Mouse (Mus musculus): ENCODE results near the gene L3mbtl3.

The L3mbtl3 gene

DNA sequence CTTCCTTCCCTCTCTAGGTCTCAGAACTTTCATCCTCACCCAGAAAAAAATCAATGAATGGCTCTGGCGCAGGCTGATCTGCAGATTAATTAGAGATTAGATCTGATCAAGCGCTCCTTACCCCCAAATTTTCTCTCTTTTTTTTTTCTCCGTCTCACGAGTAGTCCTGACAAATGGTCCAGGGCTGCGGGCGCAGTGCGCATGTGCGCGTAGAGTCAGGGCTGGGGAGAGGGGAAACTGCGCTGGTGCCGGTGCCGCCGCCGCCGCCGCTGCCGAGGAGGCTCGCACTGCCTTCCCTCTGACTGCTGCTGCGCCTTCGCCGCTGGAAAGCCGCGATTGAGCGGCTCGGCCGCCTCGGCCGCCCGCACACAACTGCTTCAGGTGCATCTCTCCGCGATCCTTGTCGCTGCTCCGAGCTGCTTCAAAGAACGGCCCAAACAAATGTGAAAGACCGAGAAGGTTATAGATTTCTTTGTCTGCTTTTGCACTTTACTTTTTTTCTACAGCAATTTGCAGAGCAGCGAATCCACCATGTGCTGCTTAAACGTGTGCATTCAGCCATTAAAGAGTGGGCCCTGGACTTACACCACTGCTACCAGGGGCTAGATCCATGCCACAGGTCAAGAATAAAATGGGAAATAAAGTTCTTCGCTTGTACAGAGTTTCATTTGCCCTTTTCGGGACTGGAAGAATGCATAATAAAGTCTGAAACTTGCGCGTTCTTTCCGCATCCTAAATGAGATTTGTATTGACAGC, at the start of gene L3mbtl3:
TSS of gene L3mbtl3 (minus strand) at position 182 of the 756 bp plus-strand sequence.
- DNase-seq, result peak; percentile 81 to 83

DNA sequence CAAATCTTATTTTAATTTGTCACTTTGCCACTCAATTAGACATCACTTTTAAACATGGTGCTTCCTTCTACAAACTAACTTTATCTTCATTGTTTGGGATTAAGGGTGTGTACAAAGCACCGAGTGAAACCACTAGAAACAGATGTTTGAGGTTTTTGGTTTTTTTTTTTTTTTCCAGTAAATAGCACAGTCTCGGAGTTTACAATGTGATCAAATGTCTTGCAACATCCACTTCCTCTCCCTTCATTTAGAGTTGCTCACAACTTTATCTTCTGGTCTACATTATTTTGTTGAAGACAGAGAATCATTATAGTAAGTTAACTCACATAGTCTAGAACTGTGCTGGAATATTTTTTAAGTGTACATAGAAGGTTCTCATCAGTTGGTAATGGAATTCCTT, 45.4 kb upstream of the L3mbtl3 start:
- DNase-seq, result no peak

DNA sequence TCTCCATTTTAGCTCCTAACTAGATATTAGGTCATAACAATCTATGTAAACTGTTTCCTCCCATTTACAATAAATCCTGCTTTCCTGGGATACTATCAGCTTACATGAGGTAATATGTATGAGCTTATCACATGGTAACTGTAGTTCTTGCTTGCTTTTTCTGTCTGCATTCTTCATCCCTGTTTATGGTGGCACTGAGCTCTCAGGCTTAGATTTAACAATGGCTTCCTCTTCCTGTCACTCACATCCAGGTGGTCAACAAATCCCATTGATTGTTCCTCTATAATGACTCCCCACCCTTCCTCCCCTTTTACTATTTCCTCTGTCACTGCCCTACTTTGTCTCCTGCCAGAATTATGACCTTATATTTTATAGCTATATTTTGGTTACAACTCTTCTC, 12.9 kb upstream of the L3mbtl3 start:
- DNase-seq, result no peak

DNA sequence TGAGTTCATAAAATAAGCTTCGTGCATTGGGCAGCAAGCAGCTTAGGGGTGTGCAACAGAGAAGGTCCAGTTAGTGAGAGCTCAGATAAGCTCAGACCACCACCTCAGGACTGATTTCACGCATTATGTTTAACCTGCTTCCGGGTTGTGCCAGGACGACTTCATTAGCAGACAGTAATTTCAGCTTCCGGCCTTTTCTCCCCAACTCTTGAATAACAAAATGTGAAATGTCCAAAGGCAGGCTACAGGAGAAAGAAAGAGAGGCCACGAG, 1.5 kb upstream of the L3mbtl3 start:
- no peak for DNase-seq

DNA sequence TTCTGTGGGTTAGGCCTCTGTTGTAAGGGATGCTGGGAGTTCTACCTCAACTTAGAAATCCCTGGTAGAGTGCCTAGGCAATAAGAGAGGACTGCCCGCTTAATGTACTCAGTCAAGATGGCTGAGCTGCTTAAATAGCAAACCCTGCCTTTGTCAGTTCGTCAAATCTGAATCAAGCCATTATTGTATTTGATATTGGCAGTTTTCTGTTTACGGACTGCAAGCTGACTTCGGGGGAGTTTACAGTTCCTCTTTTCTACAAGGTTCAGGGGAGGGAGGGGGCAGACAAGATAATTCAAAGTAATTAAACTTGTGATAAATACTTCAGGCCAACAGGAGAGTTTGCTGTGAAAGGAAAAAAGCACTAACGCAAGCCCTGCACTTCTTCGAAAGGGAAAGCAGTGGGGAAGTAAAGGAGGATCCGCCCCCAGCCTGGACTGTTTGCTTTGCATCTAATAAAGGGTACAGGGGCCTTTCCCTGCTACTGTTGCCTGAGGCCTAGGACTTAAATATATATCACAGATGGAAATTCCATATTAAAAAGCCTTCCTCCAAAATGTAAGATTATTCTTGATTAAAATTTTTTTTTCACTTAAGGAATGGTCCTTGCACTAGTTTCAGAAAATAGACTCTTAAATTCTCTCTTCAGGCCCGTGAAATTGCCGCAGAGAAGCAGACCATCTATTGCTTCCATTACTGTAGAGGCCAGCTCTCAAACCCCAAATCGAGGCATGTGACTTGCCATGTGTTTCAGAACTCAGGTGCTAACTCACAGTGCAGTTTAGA, 968 bp upstream of the L3mbtl3 start:
- DNase-seq, result no peak

DNA sequence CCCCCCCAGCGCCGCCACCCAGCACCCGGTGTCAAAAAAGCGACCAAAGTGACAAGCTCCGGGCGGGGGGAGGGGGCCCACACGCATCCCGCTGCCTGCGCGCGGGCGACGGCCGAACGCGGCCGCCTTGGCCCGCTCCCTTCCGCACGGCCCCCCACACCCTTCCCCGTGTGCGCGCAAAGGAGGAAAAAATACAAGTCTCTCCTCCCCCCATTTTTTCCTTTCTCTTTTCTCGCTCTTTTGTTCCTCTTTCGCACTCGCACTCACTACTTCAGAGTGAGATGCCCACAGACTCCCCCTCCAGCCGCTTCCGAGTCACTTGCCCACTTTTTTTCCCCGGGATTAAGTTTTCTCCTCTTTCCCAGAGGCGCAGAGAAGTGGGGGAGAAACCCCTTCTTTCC, 420 bp downstream of the L3mbtl3 start:
- DNase-seq, result peak in 1 of 2 experiments; percentile 11

DNA sequence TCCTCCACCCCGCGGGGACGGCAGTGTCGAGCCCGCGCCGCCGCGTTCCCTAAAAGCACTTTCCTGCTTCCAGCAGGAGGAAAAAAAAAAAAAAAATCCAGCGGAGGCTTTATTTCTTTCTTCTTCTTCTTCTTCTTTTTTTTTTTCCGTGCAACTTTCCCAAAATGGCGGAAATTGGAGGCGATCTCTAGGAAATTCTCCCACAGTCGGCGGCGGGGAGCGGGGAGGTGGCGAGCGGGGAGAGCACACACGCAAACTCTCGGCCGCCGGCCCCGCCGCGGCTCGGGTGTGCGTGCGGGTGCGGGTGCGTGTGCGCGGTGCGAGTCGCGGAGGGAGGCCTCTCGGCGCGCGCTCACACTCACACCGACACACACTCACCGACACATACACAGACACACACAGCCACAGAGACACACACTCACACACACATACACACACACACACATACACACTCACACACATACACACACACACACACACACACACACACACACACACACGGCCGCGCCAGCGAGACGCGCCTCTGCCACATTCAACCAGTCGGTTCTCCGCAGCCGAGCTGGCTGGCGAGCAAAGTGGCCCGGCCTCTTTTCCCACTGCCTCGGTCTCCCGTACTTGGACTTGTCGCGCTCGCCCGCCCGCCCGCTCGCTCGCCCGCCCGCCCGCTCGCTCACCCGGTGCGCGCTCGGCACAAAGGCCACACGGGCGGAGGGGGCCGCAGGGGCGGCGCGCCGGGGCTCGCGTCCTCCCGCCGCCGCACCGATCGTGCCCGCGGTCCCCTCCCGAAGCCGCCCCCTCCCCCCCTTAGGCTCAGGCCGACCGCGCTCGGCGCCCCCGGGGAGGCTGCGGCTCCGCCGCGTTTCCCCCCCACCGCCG, 1.1 kb downstream of the L3mbtl3 start:
- DNase-seq, result peak; percentile 24 to 41

DNA sequence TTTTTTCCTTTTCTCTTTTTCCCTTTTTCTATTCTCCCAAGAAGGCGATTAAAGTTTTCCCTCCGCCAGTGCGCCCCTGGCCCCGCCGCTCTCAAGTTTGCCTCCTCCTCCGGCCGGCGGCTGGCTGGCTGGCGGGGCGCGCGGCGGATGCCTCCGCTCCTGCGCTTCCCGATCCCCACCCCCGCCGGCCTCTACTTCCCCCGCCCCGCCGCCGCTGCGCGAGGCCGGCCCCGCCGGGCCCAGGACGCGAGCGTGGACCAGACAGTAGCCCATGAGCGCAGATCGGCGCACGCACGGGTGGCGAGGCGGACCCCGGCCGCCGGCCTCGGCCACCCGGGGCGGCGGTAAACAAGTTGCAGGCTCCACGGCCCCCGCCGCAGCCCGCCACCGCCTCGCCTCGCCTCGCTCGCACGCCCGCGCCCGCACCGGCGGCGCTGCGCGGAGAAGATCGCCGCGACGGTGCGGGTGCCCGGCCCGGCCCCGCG, 1.8 kb downstream of the L3mbtl3 start:
- peak; percentile 17 to 51 for DNase-seq

DNA sequence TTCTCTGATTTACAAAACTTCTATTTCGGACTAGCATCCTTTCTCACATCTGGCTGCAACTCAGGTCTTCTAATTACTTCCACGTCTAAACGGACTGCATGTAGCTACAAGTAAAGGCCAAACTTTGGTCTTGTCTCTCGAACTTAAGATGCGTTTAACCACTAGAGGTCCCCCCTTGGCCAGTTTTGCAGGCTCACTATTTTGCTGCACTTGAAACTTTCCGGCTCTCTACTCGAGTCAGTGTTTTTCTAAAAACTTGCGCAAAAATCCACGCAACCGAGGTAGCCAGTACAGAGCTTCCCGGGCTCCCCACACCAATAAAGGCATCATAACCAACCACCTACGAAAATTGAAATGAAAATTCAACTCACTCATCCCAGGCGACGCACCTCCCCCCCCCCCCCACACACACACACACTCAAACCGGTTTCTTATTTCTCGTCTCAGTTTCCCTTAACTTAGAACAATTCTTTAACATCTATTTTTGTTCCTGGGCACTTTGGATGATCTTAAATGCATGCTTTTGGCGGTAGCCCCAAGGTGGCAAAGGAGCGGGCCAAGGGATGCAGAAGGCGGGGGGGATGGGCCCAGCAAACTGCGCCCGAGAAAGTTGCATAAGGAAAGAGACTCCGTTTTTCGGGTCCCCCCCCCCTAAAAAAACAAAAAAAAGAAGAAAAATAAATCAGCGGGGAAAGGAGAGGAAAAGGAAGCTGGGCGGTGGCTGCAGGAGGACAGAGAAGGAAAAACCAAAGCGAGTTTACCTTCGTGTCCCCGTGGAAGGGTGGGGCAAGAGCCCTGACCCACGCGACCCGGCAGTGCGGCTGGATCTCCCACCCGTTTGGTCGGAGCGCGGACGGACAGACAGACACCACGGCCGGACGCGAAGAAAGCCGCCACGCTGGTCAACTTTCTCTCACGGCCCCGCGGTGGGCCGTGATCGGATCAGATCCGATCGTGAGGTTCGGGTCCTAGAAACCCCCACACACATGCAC, 2.5 kb downstream of the L3mbtl3 start:
- DNase-seq, result peak; percentile 85 to 90

DNA sequence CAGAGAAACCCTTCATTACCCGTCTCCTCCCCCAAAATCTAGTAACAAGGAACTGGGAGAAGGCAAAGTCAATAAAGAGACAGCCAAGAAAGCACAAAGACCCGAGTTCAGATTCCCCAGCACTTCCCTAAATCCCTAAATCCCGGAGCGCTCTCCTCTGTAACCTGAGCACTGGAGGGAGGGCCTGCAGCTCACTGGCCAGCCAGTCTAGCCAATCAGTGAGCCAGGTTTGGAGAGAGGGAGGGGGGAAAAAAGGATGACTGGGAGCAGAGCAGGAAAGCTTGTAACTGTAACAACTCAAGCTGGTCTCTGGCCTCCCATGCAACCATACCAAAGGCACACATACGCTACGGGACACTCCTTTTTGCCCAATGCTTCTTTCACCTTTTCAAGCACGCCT, 4.4 kb downstream of the L3mbtl3 start:
- DNase-seq, result peak in 1 of 2 experiments; percentile 7

DNA sequence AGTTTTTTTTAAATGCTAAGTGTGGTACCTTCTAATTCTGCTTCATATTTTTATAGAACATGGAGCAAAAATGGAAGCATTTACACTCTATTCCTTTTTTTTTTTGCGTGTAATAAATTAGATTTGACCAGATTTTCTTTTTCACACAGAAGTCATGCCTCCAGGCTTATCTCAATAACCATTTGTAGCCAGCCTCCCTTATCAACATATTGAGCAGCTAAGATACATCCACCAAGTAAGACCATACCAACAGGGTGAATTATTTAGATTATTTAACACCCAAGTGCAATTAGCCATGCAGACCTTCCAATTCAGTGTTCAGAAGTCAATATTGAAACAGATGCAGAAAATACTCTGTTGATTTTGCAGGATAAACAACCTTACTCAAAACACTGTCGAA, 10.8 kb downstream of the L3mbtl3 start:
- no peak for DNase-seq

DNA sequence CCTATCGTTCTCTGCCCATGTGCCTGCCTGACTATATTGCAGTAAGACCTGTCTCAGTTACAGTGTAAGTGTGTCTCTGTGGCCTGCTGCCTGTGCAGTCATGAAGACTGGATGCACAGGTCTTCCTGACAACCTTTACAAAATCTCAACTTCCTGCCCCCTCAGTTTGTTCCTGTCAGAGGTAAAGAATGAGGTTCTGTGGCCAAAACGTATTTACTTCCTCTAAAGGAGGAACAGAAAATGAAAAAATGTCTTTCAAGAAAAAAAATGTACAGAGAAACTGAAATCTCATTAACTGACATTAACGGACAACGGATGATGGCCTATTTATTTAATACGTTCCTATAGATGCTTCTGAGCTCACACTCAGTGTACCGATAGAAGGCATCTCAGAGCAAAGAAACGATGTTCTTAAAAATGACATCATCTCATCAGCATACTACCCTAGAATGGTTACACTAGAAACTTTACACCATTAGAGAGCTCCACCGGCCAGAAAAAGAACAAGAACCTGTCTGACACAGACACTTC, 11.4 kb downstream of the L3mbtl3 start:
- DNase-seq, result no peak

DNA sequence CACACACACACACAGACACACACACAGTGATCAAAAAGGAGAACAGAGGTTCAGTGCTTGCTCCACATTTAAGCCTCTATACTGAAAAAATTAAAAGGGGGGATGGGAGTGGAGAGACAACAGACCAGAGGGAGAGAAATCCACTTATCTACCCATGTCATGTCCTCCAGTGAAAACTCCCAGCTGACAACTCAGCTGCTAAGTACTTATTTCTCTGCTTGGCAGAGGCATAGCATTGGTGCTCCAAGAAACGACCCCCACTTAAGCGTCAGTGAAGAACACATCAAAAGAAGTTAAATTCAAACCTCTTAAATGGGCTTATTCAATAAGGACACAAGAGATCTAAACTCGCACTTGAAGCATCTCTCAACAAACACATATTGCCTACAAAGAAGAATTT, 12.2 kb downstream of the L3mbtl3 start:
- no peak for DNase-seq

DNA sequence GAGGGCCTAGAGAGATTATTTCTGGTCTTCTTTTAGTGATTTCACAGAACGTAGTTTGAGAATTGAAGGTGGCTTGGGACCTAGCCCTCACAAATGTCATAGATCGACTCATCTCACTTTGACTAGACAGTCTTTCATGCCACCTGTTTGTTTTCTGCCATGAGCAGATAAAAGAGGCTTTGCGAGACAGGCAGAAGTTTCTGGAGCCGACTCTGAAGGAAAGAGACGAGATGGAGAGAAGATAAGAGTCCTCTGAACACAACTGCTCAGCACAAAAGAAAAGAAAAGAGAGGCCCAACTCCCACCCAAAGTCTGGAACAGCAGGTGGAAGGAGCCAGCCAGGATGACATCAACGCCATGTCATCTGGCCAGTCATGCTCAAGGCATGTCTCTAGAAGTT, 17.0 kb downstream of the L3mbtl3 start:
- DNase-seq, result no peak

DNA sequence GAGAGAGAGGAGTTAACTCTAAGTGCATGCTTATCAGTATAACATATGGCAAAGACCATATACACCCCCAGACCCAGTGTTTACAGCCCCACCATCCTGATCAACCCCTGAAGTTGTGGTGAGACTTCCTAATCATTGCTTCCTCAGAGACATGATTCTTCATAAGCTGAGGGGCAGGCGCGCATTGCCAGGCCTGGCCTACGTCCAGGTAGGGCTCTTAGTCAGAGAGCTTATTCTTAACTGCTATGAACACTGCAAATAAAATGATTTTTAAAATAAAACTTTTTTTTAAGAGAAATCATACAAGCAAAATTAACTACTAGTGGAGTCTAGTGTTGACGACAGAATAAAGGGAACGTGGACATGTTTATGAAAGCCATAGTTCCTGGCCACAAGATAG, 17.5 kb downstream of the L3mbtl3 start:
- DNase-seq, result no peak

DNA sequence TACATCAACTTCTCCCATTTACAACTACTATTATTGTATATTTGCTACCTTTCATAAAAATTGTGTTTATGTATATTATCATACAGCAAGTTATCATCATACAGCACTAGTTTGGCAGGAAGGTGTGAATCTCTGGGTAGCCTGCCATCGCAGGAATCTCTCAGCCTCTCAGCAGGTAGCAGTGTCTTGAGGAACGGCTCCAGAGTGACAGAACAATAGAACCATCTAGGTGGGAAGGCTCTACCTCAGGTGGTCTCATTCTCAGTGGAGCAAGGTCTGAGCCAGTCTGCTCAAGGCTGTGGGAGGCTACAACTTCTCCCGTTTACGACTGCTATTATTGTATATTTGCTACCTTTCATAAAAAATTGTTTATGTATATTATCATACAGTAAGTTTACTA, 22.0 kb downstream of the L3mbtl3 start:
- no peak for DNase-seq

DNA sequence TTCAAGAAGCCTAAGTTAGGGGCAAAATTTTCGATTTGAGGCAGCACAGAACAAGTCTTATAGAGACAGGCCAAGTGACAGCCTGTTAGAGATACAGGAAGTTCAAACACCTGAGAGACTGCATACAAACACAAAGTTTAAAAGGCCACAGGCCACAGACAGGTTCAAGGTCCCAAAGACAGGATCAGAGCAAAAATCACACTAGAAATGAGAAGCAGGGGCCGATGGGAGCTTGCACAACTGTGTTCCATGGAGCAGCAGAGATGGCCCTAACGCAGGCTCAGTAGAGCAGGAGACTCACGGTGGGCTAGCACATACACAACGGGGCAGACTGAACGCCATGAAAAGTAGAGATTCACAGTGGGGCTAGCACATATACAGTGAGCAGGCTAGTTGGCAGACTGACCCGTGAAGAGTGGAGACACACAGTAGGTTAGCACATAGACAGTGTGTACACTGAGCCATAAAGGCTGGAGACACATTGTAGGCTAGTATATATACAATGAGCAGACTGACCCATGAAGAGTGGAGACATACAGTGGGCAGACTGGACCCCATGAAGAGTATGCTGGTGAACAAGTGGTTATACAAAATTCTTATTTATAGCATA, 24.5 kb downstream of the L3mbtl3 start:
- DNase-seq, result no peak

DNA sequence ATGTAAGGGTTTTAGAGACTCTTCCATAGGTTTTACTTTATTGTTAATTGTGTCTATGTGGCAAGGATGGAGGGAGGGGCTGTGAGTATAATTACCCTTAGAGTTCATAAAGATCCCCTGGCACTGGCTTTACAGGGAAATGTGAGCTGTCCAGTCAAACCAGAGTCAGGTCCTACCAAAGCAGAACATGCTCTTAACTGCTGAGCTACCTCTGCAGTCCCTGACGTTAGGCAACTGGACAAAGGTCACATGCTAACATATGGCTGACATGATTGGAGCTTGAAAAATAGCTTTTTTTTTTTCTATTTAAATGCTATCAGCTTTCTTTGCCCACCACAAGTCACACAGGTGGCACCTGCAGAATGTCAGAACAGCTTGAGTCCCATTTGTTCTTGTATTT, 25.6 kb downstream of the L3mbtl3 start:
- DNase-seq, result no peak

DNA sequence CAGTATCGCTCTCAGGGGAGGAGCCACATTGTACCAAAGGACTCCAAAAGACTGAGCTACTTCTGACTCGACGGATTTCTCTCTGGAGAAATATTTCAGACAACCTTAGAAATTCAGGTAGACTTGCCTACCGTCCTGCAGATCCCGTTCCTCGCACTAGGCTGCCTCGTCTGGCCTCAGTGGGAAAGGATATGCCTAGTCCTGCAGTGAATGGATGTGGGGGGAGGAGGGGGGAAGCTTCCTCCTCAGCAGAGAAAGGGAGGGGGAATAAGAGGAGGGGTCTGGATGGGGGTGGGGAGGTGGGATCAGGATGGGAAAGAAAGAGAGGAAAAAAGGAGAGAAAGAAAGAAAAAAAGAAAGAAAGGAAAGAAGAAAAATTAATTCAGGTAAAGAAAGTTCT, 28.2 kb downstream of the L3mbtl3 start:
- DNase-seq, result no peak

DNA sequence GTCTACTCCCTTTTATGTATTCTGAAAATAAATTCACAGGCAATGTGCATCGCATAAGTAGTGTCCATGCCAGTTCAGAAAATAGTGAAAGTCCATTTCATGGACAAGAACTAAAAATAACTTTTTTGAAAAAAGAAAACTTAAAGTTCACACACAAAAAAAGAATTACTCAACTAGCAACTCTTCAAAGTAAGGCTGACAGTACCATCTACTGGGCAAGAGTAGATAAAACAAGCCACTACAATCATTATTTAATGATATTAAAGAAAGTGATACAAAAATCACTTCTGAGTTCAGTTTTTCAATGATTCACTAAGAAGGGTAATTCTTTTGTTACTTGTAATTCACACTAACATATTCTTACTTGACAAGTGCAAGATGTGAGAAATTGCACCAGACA, 29.9 kb downstream of the L3mbtl3 start:
- no peak for DNase-seq

DNA sequence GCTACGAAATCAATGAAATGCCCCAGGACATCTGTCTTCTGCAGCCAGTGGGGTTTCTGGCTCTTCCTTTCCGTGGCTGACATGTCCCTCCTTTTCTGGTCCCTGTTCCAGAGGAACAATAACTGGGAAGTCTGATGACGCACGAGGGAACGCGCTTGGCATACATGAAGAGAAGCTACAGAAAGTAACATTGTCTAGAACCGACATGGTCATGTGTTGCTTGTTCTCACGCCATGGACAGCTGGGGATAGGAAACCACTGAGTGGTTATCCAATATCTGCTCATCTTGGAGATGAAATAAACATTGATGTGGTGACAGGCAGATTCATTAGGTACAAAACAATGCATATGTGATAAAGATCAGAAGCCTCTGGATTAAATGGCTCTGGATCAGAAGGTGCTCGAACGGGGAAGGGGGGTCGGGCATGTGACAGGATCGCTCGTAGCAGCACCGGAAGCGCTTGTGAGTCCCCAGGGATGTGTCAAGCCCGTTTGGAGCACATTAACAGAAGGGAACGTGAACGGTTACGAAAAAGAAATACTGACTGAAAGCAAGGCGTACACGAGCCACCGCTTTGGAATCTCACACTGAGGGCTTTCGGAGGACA, 37.8 kb downstream of the L3mbtl3 start:
- DNase-seq, result no peak

Data from kidney, adult 8-10 months (tissue).